Mouse (Mus musculus) midbrain, embryonic 13.5 days (tissue): ENCODE measurements around the gene Cdkn2c. TPM values are rescaled to one million over a fixed set of nuclear protein-coding genes. Genes with fewer than 3 reads are reported as not detected.

Experiments
- ATAC-seq: fragments of 200-750 bp; cut with Nextera tagmentation; 2 replicates; pipeline ENCODE4 v1.8.0; 2017; ENCODE audit warnings: mild to moderate bottlenecking, moderate TSS enrichment, moderate library complexity
- H3K27ac ChIP-seq: fragments of 300-500 bp; sonication (generic); 2 replicates; pipeline ENCODE4 v1.5.1; 2015; ENCODE audit warnings: inconsistent platforms, mild to moderate bottlenecking, moderate library complexity
- H3K27me3 ChIP-seq: fragments of 300-500 bp; sonication (generic); 2 replicates; pipeline ENCODE4 v1.6.1; 2015; ENCODE audit warnings: mild to moderate bottlenecking, inconsistent platforms
- H3K36me3 ChIP-seq: fragments of 300-500 bp; sonication (generic); 2 replicates; pipeline ENCODE4 v1.6.1; 2015; ENCODE audit warnings: mild to moderate bottlenecking, inconsistent platforms
- H3K4me1 ChIP-seq: fragments of 300-500 bp; sonication (generic); replicated peaks from 2 replicates; pipeline ENCODE4 v1.6.1; 2015; ENCODE audit warnings: inconsistent platforms
- H3K4me2 ChIP-seq: fragments of 300-500 bp; sonication (generic); replicated peaks from 2 replicates; pipeline ENCODE4 v1.6.1; 2015; ENCODE audit warnings: moderate library complexity, mild to moderate bottlenecking, inconsistent platforms
- H3K4me3 ChIP-seq: fragments of 300-500 bp; sonication (generic); replicated peaks from 2 replicates; pipeline ENCODE4 v1.5.1; 2015; ENCODE audit warnings: mild to moderate bottlenecking, inconsistent platforms
- H3K9ac ChIP-seq: fragments of 300-500 bp; sonication (generic); replicated peaks from 2 replicates; pipeline ENCODE4 v1.6.1; 2015; ENCODE audit warnings: mild to moderate bottlenecking, inconsistent platforms
- H3K9me3 ChIP-seq: fragments of 300-500 bp; sonication (generic); 2 replicates; pipeline ENCODE4 v1.6.1; 2016; ENCODE audit warnings: mild to moderate bottlenecking, inconsistent platforms
- WGBS: fragments of 180-500 bp; shearing (Covaris S2); methylation state at CpG from one replicate; pipeline ENCODE4 v1.1.7; 2015; 5-methylcytosine and 5-hydroxymethylcytosine counted together
- polyA plus RNA-seq: library from polyadenylated mRNA; unstranded; fragments of >200 nt; fragmentation: Nextera tagmentation; extraction: Ambion mirVana; gene quantifications from 2 replicates; pipeline ENCODE4 v1.2.1, GENCODE M21; 2015

Cdkn2c gene
- polyA plus RNA-seq, 1 experiment from 2014 or later: 5.7 TPM

DNA sequence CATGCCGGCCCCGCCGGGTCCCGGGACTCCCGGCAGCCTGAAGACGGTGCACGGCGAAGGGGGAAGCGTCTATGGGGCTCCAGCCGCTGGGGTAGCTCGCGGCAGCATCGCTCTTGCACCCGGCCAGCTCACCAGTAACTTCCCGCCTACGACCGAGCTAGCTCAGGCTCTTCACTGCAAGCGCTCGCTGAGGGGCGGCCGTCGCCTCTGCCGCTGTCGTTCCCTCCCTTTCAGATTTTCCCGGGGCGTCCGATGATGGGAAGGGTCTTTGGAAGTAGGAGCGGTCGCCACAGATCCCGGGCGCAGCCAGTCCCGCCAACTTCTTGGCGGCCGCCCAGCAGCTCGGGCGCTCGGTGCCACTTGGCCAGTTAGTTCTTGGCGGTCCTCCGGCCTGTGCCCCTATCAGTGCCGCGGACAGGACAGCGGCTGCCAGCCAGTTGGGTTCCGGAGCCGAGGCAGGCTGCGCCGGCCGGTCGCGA, 968 bp downstream of the Cdkn2c start:
- Histone ChIP-seq H3K27me3 (peaks cover 47% of the 10 kb centered on the region), H3K27ac (peak overlapping the region; percentile 44), H3K4me1 (peaks cover 31% of the 10 kb centered on the region), H3K4me2 (peak overlapping the region; percentile 90), H3K4me3 (peak overlapping the region; percentile 60), H3K9me3 (no peaks in the 10 kb centered on the region), H3K9ac (peak overlapping the region; percentile 76), H3K36me3 (no peaks in the 10 kb centered on the region)
- peak; percentile 74 for ATAC-seq
- 0% methylated on average over 49 of the region's 49 CpGs for WGBS

DNA sequence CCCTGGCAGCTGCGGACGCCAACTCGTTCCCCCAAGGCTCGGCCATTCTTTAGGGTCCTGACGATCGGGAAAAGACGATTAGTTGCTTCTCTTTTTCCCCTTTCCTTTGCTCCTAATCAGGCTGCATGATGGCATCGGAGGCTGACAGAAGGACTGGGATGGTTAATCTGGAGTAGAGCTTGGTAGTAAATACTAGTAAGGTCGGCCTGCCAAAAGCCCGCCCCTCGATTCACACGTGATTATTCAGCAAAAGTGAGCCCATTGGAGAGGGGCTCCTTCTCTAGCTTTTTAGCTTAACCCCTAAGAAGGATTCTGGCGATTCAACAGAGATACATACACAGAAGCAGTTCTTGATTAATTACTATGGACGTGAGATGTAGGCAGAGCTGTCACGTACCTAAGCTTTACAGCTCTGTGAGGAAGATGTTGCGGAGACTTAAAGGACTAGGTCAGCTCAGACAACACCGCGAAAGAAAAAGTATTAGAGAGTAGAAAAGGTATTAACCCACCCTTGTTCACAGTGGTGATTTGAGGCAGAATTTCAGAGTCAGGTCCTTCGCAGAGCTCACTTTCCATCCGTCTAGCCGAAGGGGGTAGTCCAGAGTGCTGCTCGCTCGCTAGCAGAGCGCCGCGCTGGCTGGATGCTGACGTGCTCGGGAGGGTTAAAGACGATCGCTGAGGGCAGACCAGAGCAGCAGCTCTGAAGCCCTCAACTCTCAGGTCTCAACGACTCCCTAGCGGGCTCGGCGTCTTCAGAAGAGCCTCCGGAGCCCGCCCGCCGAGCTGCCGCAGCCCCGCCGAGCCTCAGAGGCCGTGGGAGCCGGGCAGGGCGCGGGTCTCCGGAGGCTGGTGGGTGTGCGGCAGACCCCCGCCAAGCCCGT, 1.6 kb downstream of the Cdkn2c start:
- no peak overlapping the region for H3K27ac ChIP-seq
- peak; percentile 71 for ATAC-seq

DNA sequence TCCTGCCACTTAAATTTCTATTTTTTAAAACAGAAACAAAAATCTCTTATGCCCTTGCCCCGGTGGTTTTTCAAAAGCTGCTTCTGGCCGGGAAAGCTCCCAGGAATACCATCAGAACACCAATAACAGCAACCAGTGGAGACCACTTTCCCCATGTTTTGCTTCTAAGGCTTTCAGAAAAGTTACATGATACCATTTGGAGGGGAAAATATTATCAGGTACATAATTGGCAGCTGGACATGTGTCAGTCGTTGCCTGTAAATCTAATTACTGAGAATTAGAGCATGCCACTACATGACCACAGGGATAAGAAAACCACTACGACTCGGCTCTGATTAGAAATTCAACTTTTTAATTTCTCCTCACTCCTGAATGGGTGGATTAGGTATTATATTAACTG, 2.9 kb downstream of the Cdkn2c start:
- Histone ChIP-seq H3K27ac (no peak overlapping the region), H3K4me2 (peak overlapping the region; percentile 90), H3K36me3 (no peaks in the 10 kb centered on the region), H3K27me3 (peaks cover 63% of the 10 kb centered on the region), H3K4me1 (peaks cover 31% of the 10 kb centered on the region), H3K9ac (no peak overlapping the region), H3K9me3 (no peaks in the 10 kb centered on the region), H3K4me3 (peak overlapping the region; percentile 60)
- no peak for ATAC-seq
- WGBS: 5% methylated on average over 5 of the region's 5 CpGs

More for the DNA sequence above, 1.6 kb downstream of the Cdkn2c start:
- WGBS: under 1% methylated on average over 49 of the region's 49 CpGs
- Histone ChIP-seq H3K4me2 (peak overlapping the region; percentile 90), H3K9me3 (no peaks in the 10 kb centered on the region), H3K4me1 (peaks cover 31% of the 10 kb centered on the region), H3K9ac (peak overlapping the region; percentile 76), H3K4me3 (peak overlapping the region; percentile 60), H3K27me3 (peaks cover 53% of the 10 kb centered on the region), H3K36me3 (no peaks in the 10 kb centered on the region)

DNA sequence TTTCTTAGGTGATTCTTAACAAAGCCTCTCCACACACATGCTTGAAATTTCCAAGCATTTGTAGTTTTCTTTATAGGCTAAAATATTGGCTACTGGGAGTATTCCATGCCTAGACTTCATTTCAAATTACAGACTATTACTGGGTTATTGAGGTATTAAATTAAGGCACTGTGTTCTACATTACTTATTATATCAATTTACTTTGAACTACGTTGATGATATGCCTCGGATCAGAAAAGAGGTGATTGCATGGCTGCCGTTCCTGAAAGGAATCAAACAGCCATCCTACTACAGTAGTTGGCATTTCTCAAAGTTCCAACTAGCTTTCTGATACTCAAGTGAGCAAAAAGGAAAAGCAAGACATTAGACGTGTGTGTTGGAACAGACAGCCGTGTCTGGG, 4.7 kb downstream of the Cdkn2c start:
- WGBS: 8% methylated on average over 5 of the region's 5 CpGs
- Histone ChIP-seq H3K36me3 (no peaks in the 10 kb centered on the region), H3K4me1 (peaks cover 34% of the 10 kb centered on the region), H3K4me3 (no peak overlapping the region), H3K9ac (no peak overlapping the region), H3K27ac (no peak overlapping the region), H3K4me2 (no peak overlapping the region), H3K9me3 (no peaks in the 10 kb centered on the region), H3K27me3 (peaks cover 76% of the 10 kb centered on the region)
- ATAC-seq: no peak

DNA sequence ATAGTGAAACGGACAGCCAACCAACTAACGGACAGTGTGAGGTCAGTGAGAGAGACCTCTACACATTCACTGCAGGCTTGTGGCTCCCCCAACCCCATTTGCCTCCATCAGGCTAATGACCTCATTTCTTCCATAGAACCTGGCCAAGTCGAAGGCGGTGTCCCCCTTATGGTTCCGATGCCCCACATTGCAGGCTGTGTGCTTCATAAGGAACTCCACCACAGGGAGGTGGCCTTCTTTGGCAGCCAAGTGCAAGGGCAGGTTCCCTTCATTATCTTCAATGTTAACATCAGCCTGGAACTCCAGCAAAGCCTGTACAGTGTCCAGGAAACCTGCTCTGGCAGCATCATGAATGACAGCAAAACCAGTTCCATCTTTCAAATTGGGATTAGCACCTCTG, 5.8 kb downstream of the Cdkn2c start:
- H3K4me1 ChIP-seq: peaks cover 30% of the 10 kb centered on the region
- ATAC-seq: no peak
- no peak overlapping the region for H3K4me2 ChIP-seq
- 15% methylated on average over 5 of the region's 5 CpGs for WGBS
- H3K4me3 ChIP-seq: no peak overlapping the region
- H3K36me3 ChIP-seq: no peaks in the 10 kb centered on the region
- H3K9ac ChIP-seq: no peak overlapping the region
- no peaks in the 10 kb centered on the region for H3K9me3 ChIP-seq
- H3K27ac ChIP-seq: no peak overlapping the region
- peaks cover 77% of the 10 kb centered on the region for H3K27me3 ChIP-seq

DNA sequence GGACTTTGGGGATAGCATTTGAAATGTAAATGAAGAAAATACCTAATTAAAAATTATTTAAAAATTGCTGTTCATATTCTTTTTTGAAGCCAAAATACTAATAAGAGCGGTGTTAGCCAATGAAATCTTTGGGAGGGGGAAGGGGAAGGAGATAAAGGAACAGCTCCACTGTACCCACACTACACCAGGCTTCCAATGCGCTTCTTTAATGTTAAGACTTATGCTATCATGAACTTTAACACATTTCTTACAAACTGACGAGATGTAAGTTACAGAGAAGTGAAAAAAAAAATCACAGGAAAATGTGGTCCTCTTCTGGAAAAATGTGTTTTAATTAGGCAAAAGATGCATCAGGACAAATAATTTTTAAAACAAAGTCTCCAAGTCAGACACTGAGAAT, 6.4 kb downstream of the Cdkn2c start:
- H3K27ac ChIP-seq: no peak overlapping the region
- no peak overlapping the region for H3K9ac ChIP-seq
- H3K9me3 ChIP-seq: no peaks in the 10 kb centered on the region
- H3K36me3 ChIP-seq: no peaks in the 10 kb centered on the region
- no peak for ATAC-seq
- 16% methylated on average over 3 of the region's 3 CpGs for WGBS
- peaks cover 80% of the 10 kb centered on the region for H3K27me3 ChIP-seq
- H3K4me2 ChIP-seq: no peak overlapping the region
- peaks cover 24% of the 10 kb centered on the region for H3K4me1 ChIP-seq
- H3K4me3 ChIP-seq: no peak overlapping the region

DNA sequence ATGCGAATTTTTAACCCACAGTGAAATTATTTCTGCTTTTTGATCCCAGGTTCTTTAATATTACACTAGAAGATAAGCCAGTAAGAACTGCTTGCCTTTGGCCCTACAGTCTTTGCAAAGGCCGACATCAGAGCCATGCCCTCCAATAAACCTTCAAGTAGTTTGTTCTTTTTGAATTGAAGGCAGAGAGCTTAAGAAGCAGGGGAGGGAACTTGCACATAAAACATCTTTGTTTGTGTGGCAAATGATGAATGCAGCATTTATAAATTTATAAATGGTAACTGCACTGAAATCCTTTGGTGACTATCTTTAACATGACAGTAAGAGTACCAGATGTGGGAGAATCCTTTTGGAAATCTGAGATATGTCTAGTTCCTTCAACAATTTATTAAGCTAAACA, 7.4 kb downstream of the Cdkn2c start:
- no peak overlapping the region for H3K27ac ChIP-seq
- no peak overlapping the region for H3K4me2 ChIP-seq
- no peak overlapping the region for H3K9ac ChIP-seq
- 11% methylated on average over 2 of the region's 2 CpGs for WGBS
- H3K36me3 ChIP-seq: no peaks in the 10 kb centered on the region
- H3K27me3 ChIP-seq: peaks cover 81% of the 10 kb centered on the region
- H3K9me3 ChIP-seq: no peaks in the 10 kb centered on the region
- no peak for ATAC-seq
- H3K4me1 ChIP-seq: peaks cover 14% of the 10 kb centered on the region
- no peak overlapping the region for H3K4me3 ChIP-seq

DNA sequence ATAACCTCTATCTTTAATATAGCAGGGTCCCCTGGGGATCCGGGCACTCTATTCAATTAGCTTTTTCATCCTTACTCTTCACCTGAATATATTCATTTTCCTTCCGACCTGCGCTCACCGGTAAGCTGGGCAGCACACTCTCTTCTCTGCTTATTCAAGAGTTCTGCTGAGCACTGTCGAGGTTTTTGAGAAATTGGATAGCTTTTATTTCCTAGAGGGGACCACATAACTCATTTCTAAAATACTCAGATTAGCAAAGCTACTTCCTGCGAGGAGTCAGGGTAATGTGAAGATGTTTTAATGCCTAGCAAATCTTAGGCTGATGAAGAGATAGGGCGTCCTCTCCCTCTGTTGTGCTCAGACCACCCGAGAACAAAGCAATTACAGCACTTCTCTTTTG, 8.2 kb downstream of the Cdkn2c start:
- H3K36me3 ChIP-seq: no peaks in the 10 kb centered on the region
- H3K4me3 ChIP-seq: no peak overlapping the region
- no peak overlapping the region for H3K4me2 ChIP-seq
- H3K9me3 ChIP-seq: no peaks in the 10 kb centered on the region
- WGBS: 4% methylated on average over 8 of the region's 8 CpGs
- peaks cover 80% of the 10 kb centered on the region for H3K27me3 ChIP-seq
- no peak for ATAC-seq
- H3K9ac ChIP-seq: no peak overlapping the region
- H3K4me1 ChIP-seq: peaks cover 9% of the 10 kb centered on the region
- H3K27ac ChIP-seq: no peak overlapping the region

DNA sequence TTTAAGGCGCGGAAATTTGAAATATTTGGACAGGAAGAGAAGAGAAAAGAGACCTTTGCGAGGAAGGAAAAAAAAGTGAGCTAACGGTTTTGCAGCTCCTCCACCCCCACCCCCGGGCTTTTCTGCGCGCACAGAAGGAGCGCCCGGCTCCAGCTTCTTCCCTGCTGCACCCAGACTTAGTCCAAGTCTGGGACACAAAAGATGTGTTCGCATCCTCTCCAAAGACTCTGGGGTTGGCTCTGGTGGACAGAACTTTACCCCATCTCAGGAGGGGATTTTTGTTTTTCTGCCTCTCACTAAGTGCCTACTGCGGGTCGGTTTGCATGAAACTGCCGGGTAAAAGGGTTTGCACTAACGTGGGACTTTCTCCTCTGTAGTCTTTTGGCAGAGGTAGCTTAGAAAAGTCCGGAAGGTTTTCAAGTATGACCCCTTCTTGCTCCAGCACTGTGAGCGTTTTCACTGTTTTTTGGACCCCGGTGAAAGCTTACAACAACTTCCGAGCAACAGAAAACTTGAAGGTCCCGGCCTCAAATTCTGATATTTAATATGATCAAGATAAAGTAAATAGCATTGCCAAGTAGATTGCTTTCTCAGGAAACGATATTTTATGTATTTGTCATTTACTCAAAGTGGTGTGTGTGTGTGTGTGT, 9.0 kb downstream of the Cdkn2c start:
- Histone ChIP-seq H3K4me3 (peak overlapping the region; percentile 27; the same call in 1 of the 2 replicates), H3K27ac (no peak overlapping the region), H3K4me2 (peak overlapping the region; percentile 46), H3K9me3 (no peaks in the 10 kb centered on the region), H3K4me1 (peaks cover 9% of the 10 kb centered on the region), H3K27me3 (peaks cover 82% of the 10 kb centered on the region), H3K9ac (no peak overlapping the region), H3K36me3 (no peaks in the 10 kb centered on the region)
- no peak for ATAC-seq
- WGBS: 2% methylated on average over 20 of the region's 20 CpGs

DNA sequence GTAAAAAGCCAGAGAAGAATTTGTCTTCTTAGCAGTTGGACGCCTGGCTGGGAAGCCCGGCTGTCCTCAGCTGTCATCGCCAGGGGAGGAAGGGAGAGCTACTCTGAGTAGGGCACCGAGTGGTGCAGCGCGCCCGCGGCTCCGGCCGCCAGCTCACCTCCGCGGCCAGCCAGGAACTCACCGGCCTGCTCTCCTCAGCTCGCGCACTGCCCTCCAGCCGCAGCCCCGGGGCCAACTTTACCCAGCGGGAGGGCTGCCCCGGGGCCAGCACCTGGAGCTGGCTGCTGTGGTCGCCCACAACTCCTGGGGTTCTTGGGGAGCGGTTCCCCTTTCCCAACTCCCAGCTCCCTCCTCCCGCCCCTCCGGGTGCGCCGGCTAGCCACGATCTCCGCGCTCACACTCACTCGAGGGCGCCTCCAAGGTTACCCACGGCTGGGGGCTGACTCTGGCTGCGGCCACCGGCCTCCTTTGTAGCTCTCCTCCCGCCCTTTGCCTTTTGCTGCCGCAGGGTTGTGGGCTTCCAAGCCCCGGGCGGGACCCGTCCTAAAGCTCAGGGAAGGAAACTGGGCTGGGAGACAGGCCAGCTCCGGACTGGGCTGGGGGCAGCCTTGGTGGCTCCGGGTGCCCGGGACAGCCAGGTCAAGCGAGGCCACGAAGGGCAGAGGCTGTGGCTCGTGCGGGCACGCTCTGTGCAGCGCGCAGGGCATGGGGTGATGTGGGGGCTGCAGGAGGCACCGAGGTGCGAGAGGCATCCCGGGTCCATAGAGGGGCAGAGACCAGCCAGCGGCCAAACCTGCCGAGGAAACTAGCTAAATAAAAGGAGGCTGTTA, 9.8 kb downstream of the Cdkn2c start:
- H3K27ac ChIP-seq: no peak overlapping the region
- WGBS: under 1% methylated on average over 53 of the region's 53 CpGs
- no peak overlapping the region for H3K9ac ChIP-seq
- H3K4me3 ChIP-seq: peak overlapping the region; percentile 27
- H3K9me3 ChIP-seq: no peaks in the 10 kb centered on the region
- H3K4me2 ChIP-seq: peak overlapping the region; percentile 46
- ATAC-seq: peak; percentile 72
- H3K27me3 ChIP-seq: peaks cover 78% of the 10 kb centered on the region
- H3K4me1 ChIP-seq: peaks cover 9% of the 10 kb centered on the region
- H3K36me3 ChIP-seq: no peaks in the 10 kb centered on the region

DNA sequence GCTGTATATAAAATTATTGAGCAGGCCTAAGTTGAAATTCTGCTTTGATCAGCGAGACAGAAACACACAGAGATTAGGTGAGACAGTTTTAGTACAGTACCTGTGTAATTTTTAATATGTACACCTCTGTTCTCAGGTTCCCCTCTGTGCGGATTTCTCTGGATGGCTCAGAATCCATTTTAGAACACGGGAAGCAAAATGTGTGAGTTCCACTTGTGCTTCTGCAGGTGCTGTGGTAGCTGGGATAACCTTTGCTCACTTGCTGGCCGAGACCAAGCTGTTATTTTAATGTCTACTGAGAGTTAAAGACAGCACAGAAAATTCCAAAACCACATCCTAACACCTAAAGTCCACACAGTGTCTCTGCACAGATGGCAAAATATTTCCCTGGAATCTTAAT, 10.7 kb downstream of the Cdkn2c start:
- Histone ChIP-seq H3K4me2 (no peak overlapping the region), H3K27ac (no peak overlapping the region), H3K27me3 (peaks cover 76% of the 10 kb centered on the region), H3K9ac (no peak overlapping the region), H3K4me1 (peaks cover 9% of the 10 kb centered on the region), H3K36me3 (no peaks in the 10 kb centered on the region), H3K9me3 (no peaks in the 10 kb centered on the region), H3K4me3 (no peak overlapping the region)
- ATAC-seq: no peak
- WGBS: 10% methylated on average over 4 of the region's 4 CpGs

DNA sequence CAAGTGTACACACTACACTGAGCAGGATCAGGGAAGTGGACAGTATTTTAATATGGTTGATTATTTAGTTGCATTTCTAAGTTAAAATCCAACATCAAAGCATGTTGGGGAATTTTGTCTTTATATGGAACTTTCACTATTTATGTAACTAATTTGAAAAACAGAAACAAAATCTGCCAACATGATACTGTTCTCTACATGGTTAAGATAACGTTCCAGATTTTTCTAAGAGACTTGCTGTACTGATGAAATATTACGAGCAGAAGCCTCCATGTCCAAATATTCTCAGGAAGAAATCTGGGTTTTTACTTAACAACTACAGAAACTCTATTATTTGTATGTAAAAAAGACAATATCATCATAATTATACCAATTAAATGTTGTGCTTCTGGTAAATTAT, 11.3 kb downstream of the Cdkn2c start:
- Histone ChIP-seq H3K4me2 (no peak overlapping the region), H3K9me3 (no peaks in the 10 kb centered on the region), H3K9ac (no peak overlapping the region), H3K27ac (no peak overlapping the region), H3K4me3 (no peak overlapping the region), H3K4me1 (peaks cover 9% of the 10 kb centered on the region), H3K27me3 (peaks cover 72% of the 10 kb centered on the region), H3K36me3 (no peaks in the 10 kb centered on the region)
- ATAC-seq: no peak
- 45% methylated on average over 2 of the region's 2 CpGs for WGBS
